Mouse (Mus musculus) adrenal gland (tissue): ENCODE data around the gene Ptgr1.

Source experiments
- intact Hi-C: fragments of 180-260 bp; cut with DNase I; formaldehyde crosslinking; loops from one replicate; pipeline ENCODE4 v1.15.1; 2025
- long read RNA-seq, 2 experiments: library from polyadenylated mRNA; unstranded; transcript quantifications; one replicate each; pipeline ENCODE4 v2.0.0; 2020; ENCODE audit warnings: borderline replicate concordance in 1 of 2; ENCODE audit not compliant: insufficient replicate concordance in 1 of 2

The Ptgr1 gene
- long read RNA-seq, experiment 1, transcript Ptgr1-201 (10 exons, 2,296 nt), result major isoform, 23 of 24 reads
- long read RNA-seq, experiment 1, partial matches to known transcripts, result 0 of 24 reads
- long read RNA-seq, experiment 1, other reads (novel, unspliced or antisense), result 1 of 24 reads
- long read RNA-seq, experiment 2, transcript Ptgr1-201 (10 exons, 2,296 nt), result major isoform, 42 of 50 reads
- long read RNA-seq, experiment 2, partial matches to known transcripts, result 5 of 50 reads
- long read RNA-seq, experiment 2, other reads (novel, unspliced or antisense), result 3 of 50 reads

GRCm38 (mm10) chr4:58986540-58987190 lies at the start of gene Ptgr1:
Gene Ptgr1, minus strand, starts transcription at chr4:58987119.
- intact Hi-C loops, result no loop called here

GRCm38 (mm10) chr4:59035786-59036350 lies 48.9 kb upstream of the Ptgr1 start:
- intact Hi-C loops, result loop anchor here (1.0 to 5.0 kb wide), 2 partner anchors 34 to 51 kb away; partner anchors contain the start of gene Gm20503

GRCm38 (mm10) chr4:59034918-59035785 lies 48.2 kb upstream of the Ptgr1 start, which contains the start of gene Gng10:
Gene Gng10, plus strand, starts transcription at chr4:59035088.
- intact Hi-C loops, result loop anchor here (5.0 kb wide), 1 partner anchor 33 kb away; the partner anchor contains the start of gene Gm20503

- intact Hi-C loops, result no loop called here
These were observed 47.5 kb upstream of the Ptgr1 start for GRCm38 (mm10) chr4:59034325-59034917.

GRCm38 (mm10) chr4:59016922-59017321 lies 30.0 kb upstream of the Ptgr1 start:
- intact Hi-C loops, result no loop called here

- intact Hi-C loops, result no loop called here
These were observed 28.3 kb upstream of the Ptgr1 start for GRCm38 (mm10) chr4:59015181-59015580.

GRCm38 (mm10) chr4:59011446-59011845 lies 24.5 kb upstream of the Ptgr1 start:
- intact Hi-C loops, result no loop called here

GRCm38 (mm10) chr4:59009696-59010095 lies 22.8 kb upstream of the Ptgr1 start:
- intact Hi-C loops, result no loop called here

GRCm38 (mm10) chr4:59009186-59009585 lies 22.3 kb upstream of the Ptgr1 start:
- intact Hi-C loops, result no loop called here

GRCm38 (mm10) chr4:59007974-59008373 lies 21.1 kb upstream of the Ptgr1 start:
- intact Hi-C loops, result no loop called here

GRCm38 (mm10) chr4:59007016-59007415 lies 20.1 kb upstream of the Ptgr1 start:
- intact Hi-C loops, result no loop called here

GRCm38 (mm10) chr4:59006211-59006610 lies 19.3 kb upstream of the Ptgr1 start:
- intact Hi-C loops, result no loop called here

- intact Hi-C loops, result loop anchor here (5.0 kb wide), 1 partner anchor 33 kb away; the partner anchor contains the start of gene Gng10
These were observed 16.9 kb upstream of the Ptgr1 start for GRCm38 (mm10) chr4:59003806-59004200.

- intact Hi-C loops, result loop anchor here (5.0 kb wide), 1 partner anchor 34 kb away; the partner anchor contains the start of gene Gng10
These were observed 16.3 kb upstream of the Ptgr1 start, which contains the start of gene Gm20503 for GRCm38 (mm10) chr4:59002948-59003805. Gene Gm20503, plus strand, starts transcription at chr4:59003210.

GRCm38 (mm10) chr4:59000614-59001013 lies 13.7 kb upstream of the Ptgr1 start:
- intact Hi-C loops, result loop anchor here (5.0 kb wide), 1 partner anchor 37 kb away; the partner anchor contains the start of gene Gng10

GRCm38 (mm10) chr4:58999686-59000085 lies 12.8 kb upstream of the Ptgr1 start:
- intact Hi-C loops, result loop anchor here (2.0 to 5.0 kb wide), 2 partner anchors 15 to 38 kb away; partner anchors contain the start of gene Gng10

- intact Hi-C loops, result loop anchor here (2.0 kb wide), 1 partner anchor 14 kb away; no protein-coding TSS in a partner anchor
These were observed 11.8 kb upstream of the Ptgr1 start for GRCm38 (mm10) chr4:58998688-58999087.

- intact Hi-C loops, result no loop called here
These were observed 10.2 kb upstream of the Ptgr1 start for GRCm38 (mm10) chr4:58997081-58997480.

GRCm38 (mm10) chr4:58995251-58995693 lies 8.4 kb upstream of the Ptgr1 start:
- intact Hi-C loops, result no loop called here
